34 mouse cellular contexts compared by ENCODE assay signal in genomic region chrX:50917389-50917788, GRCm38 (mm10). TPM values are rescaled to one million over a fixed set of nuclear protein-coding genes. Genes with fewer than 3 reads are reported as not detected.
DNase-seq lines count a peak whose midpoint lies in the region; ATAC-seq lines count a peak whose summit lies in the region.
"Had no signal": no experiment of that assay in that cellular context is flagged by ENCODE, and none has a peak within 500 bp of the region (broad histone marks: within the 10 kb centered on the region; RNA-seq: fewer than 3 reads in every experiment).

No protein-coding gene starts in this region.

- ATAC-seq in hindbrain, embryonic 11.5 days (ENCODE audit: low FRiP score), result no peak
- ATAC-seq in monocyte, adult 5-6 weeks (replicated peaks; ENCODE audit: insufficient number of reproducible peaks, low FRiP score, low TSS enrichment, poor library complexity, severe bottlenecking), result no peak
- no peak for ATAC-seq in intestine, embryonic 16.5 days
- ATAC-seq: forebrain, postnatal 0 days; intestine, embryonic 15.5 days; liver, embryonic 12.5 days had no signal

- H3K36me3 ChIP-seq in hindbrain, embryonic 10.5 days, result no peaks in the 10 kb centered on the region
- H3K36me3 ChIP-seq in hindbrain, embryonic 11.5 days (ENCODE audit: control insufficient read depth, insufficient read depth, low read length), result no peaks in the 10 kb centered on the region
- H3K36me3 ChIP-seq in limb, embryonic 10.5 days, result no peaks in the 10 kb centered on the region
- no peaks in the 10 kb centered on the region for H3K36me3 ChIP-seq in intestine, embryonic 16.5 days (ENCODE audit: control insufficient read depth, insufficient read depth, low read length)
- H3K36me3 ChIP-seq: embryonic facial prominence, embryonic 12.5 days; heart, embryonic 15.5 days; hindbrain, embryonic 15.5 days; intestine, embryonic 15.5 days; liver, embryonic 12.5 days; midbrain, embryonic 12.5 days had no signal

- H3K4me1 ChIP-seq in hindbrain, embryonic 10.5 days (replicated peaks), result no peaks in the 10 kb centered on the region
- H3K4me1 ChIP-seq in hindbrain, embryonic 11.5 days (replicated peaks; ENCODE audit: control insufficient read depth, insufficient read depth, low read length), result no peaks in the 10 kb centered on the region
- H3K4me1 ChIP-seq in limb, embryonic 10.5 days, result peaks cover 26% of the 10 kb centered on the region
- no peaks in the 10 kb centered on the region for H3K4me1 ChIP-seq in intestine, embryonic 16.5 days (ENCODE audit: control insufficient read depth, insufficient read depth, low read length)
- H3K4me1 ChIP-seq: embryonic facial prominence, embryonic 12.5 days; heart, embryonic 15.5 days; hindbrain, embryonic 15.5 days; intestine, embryonic 15.5 days; liver, embryonic 12.5 days; midbrain, embryonic 12.5 days had no signal

- H3K9ac ChIP-seq in hindbrain, embryonic 11.5 days (ENCODE audit: low read depth, low read length), result no peak overlapping the region
- no peak overlapping the region for H3K9ac ChIP-seq in intestine, embryonic 16.5 days (ENCODE audit: low read depth, low read length)
- H3K9ac ChIP-seq: embryonic facial prominence, embryonic 12.5 days; forebrain, postnatal 0 days; heart, embryonic 15.5 days; hindbrain, embryonic 15.5 days; intestine, embryonic 15.5 days; liver, embryonic 12.5 days; midbrain, embryonic 12.5 days had no signal

- peak; percentile 16 for DNase-seq in hindbrain, embryonic 10.5 days (ENCODE audit: low spot score)
- no peak for DNase-seq in hindbrain, embryonic 11.5 days (ENCODE audit: low spot score)
- peak; percentile 15 for DNase-seq in thymus, postnatal 0 days (ENCODE audit: low spot score)
- no peak for DNase-seq in thymus, postnatal 4 days
- peak; percentile 60 for DNase-seq in limb, embryonic 10.5 days (ENCODE audit: low spot score)
- DNase-seq in yolk sac, embryonic 10.5 days (ENCODE audit: low spot score), result peak; percentile 16
- DNase-seq: adrenal gland, postnatal 36 days; cerebellum, adult 18-20 months; cerebellum, postnatal 14 days; forebrain, postnatal 0 days; gastrocnemius, postnatal 25 days; heart, adult 2 months; heart, postnatal 36 days; kidney, postnatal 14 days; left cerebral cortex, postnatal 4 days; lung, adult 18-20 months; lung, postnatal 14 days; retina, postnatal 1 day; right cerebral cortex, postnatal 25 days; thymus, postnatal 25 days had no signal

- H3K4me2 ChIP-seq in hindbrain, embryonic 11.5 days (replicated peaks; ENCODE audit: low read depth, low read length), result no peak overlapping the region
- no peak overlapping the region for H3K4me2 ChIP-seq in intestine, embryonic 16.5 days (ENCODE audit: low read depth, low read length)
- H3K4me2 ChIP-seq: embryonic facial prominence, embryonic 12.5 days; heart, embryonic 15.5 days; hindbrain, embryonic 15.5 days; intestine, embryonic 15.5 days; liver, embryonic 12.5 days; midbrain, embryonic 12.5 days had no signal

- H3K27me3 ChIP-seq in hindbrain, embryonic 10.5 days (ENCODE audit: insufficient read depth, poor library complexity, severe bottlenecking), result peaks cover 13% of the 10 kb centered on the region; the same call in 1 of the 2 replicates
- no peaks in the 10 kb centered on the region for H3K27me3 ChIP-seq in hindbrain, embryonic 11.5 days (ENCODE audit: control insufficient read depth, insufficient read depth, low read length)
- peaks cover 35% of the 10 kb centered on the region for H3K27me3 ChIP-seq in limb, embryonic 10.5 days (ENCODE audit: low read depth, poor library complexity, severe bottlenecking)
- H3K27me3 ChIP-seq in intestine, embryonic 16.5 days (replicated peaks; ENCODE audit: control insufficient read depth, insufficient read depth, low read length), result no peaks in the 10 kb centered on the region
- H3K27me3 ChIP-seq: embryonic facial prominence, embryonic 12.5 days; heart, embryonic 15.5 days; hindbrain, embryonic 15.5 days; intestine, embryonic 15.5 days; midbrain, embryonic 12.5 days had no signal

- no peak overlapping the region for H3K4me3 ChIP-seq in hindbrain, embryonic 10.5 days
- H3K4me3 ChIP-seq in hindbrain, embryonic 11.5 days (ENCODE audit: low read depth, low read length), result no peak overlapping the region
- H3K4me3 ChIP-seq in limb, embryonic 10.5 days, result no peak overlapping the region
- no peak overlapping the region for H3K4me3 ChIP-seq in intestine, embryonic 16.5 days (ENCODE audit: low read length)
- H3K4me3 ChIP-seq: embryonic facial prominence, embryonic 12.5 days; heart, adult 2 months; heart, embryonic 15.5 days; hindbrain, embryonic 15.5 days; intestine, embryonic 15.5 days; liver, embryonic 12.5 days; midbrain, embryonic 12.5 days had no signal

- H3K9me3 ChIP-seq in hindbrain, embryonic 10.5 days, result no peaks in the 10 kb centered on the region
- H3K9me3 ChIP-seq in hindbrain, embryonic 11.5 days (ENCODE audit: control insufficient read depth, low read length), result no peaks in the 10 kb centered on the region
- no peaks in the 10 kb centered on the region for H3K9me3 ChIP-seq in limb, embryonic 10.5 days (replicated peaks)
- no peaks in the 10 kb centered on the region for H3K9me3 ChIP-seq in intestine, embryonic 16.5 days (ENCODE audit: control insufficient read depth, low read length)
- H3K9me3 ChIP-seq: embryonic facial prominence, embryonic 12.5 days; heart, embryonic 15.5 days; hindbrain, embryonic 15.5 days; intestine, embryonic 15.5 days; liver, embryonic 12.5 days; midbrain, embryonic 12.5 days had no signal

- WGBS in hindbrain, embryonic 10.5 days, result 43% methylated on average over 3 of the region's 3 CpGs
- 37% methylated on average over 3 of the region's 3 CpGs for WGBS in hindbrain, embryonic 11.5 days
- 7% methylated on average over 3 of the region's 3 CpGs for WGBS in limb, embryonic 10.5 days
- WGBS in intestine, embryonic 16.5 days, result 76% methylated on average over 3 of the region's 3 CpGs

- no peak overlapping the region for H3K27ac ChIP-seq in hindbrain, embryonic 10.5 days
- H3K27ac ChIP-seq in hindbrain, embryonic 11.5 days (ENCODE audit: low read depth, low read length), result no peak overlapping the region
- H3K27ac ChIP-seq in limb, embryonic 10.5 days, result peak overlapping the region; percentile 74
- H3K27ac ChIP-seq in intestine, embryonic 16.5 days (ENCODE audit: low read length), result no peak overlapping the region
- H3K27ac ChIP-seq: embryonic facial prominence, embryonic 12.5 days; heart, adult 2 months; heart, embryonic 15.5 days; hindbrain, embryonic 15.5 days; intestine, embryonic 15.5 days; liver, embryonic 12.5 days; midbrain, embryonic 12.5 days had no signal

RNA-seq across cellular contexts. Expression of gene Frmd7, which starts 25.1 kb away (rescaled TPM):
- polyA plus RNA-seq in hindbrain, embryonic 10.5 days (2016; fragmentation: Nextera tagmentation; extraction: Ambion mirVana), result 0.14 and 0.17 TPM in 2 replicates
- 0.07 and 0.11 TPM in 2 replicates for polyA plus RNA-seq in hindbrain, embryonic 11.5 days (2014; fragmentation: Nextera tagmentation; extraction: Ambion mirVana)
- polyA plus RNA-seq in thymus, postnatal 0 days (2015; fragmentation: Nextera tagmentation; extraction: Ambion mirVana), result 0.07 and 0.10 TPM in 2 replicates
- polyA plus RNA-seq in limb, embryonic 10.5 days (2016; fragmentation: Nextera tagmentation; extraction: Ambion mirVana), result 0.25 and 0.28 TPM in 2 replicates
- total RNA-seq in monocyte, adult 5-6 weeks (2017), result 0.58 TPM in 1 of 3 replicates, not detected in the others
- not detected in 2 replicates for polyA plus RNA-seq in intestine, embryonic 16.5 days (2015; fragmentation: Nextera tagmentation; extraction: Ambion mirVana)
- total RNA-seq: adrenal gland, postnatal 36 days; ES-E14; heart, postnatal 36 days; megakaryocyte progenitor cell, adult 5-6 weeks had no signal
- polyA plus RNA-seq: forebrain, embryonic 11.5 days; midbrain, embryonic 12.5 days; neural tube, embryonic 11.5 days; spleen, adult 2 months; stomach, embryonic 14.5 days had no signal

Comparison
In these comparisons a context has a peak if more than half of its experiments do, and no peak if none do; other contexts are left out.
1. DNase-seq: peak in hindbrain, embryonic 10.5 days (single experiment), thymus, postnatal 0 days (single experiment), limb, embryonic 10.5 days (single experiment) and yolk sac, embryonic 10.5 days (single experiment); none in hindbrain, embryonic 11.5 days (single experiment) and thymus, postnatal 4 days (single experiment).